Mouse (Mus musculus) heart, embryonic 15.5 days (tissue): ENCODE measurements around the gene Gm20721. TPM values are rescaled to one million over a fixed set of nuclear protein-coding genes. Genes with fewer than 3 reads are reported as not detected.

Experiments used
- ATAC-seq: fragments of 200-750 bp; cut with Nextera tagmentation; replicated peaks from 2 replicates; pipeline ENCODE4 v1.8.0; 2017; ENCODE audit warnings: low read depth, moderate TSS enrichment; ENCODE audit not compliant: insufficient number of reproducible peaks, insufficient read depth, low FRiP score
- H3K27ac ChIP-seq: fragments of 300-500 bp; sonication (generic); 2 replicates; pipeline ENCODE4 v1.5.1; 2015; ENCODE audit warnings: mild to moderate bottlenecking, inconsistent platforms
- H3K27me3 ChIP-seq: fragments of 300-500 bp; sonication (generic); 2 replicates; pipeline ENCODE4 v1.6.1; 2015; ENCODE audit warnings: inconsistent platforms
- H3K36me3 ChIP-seq: fragments of 300-500 bp; sonication (generic); 2 replicates; pipeline ENCODE4 v1.6.1; 2015; ENCODE audit warnings: mild to moderate bottlenecking, inconsistent platforms
- H3K4me1 ChIP-seq: fragments of 300-500 bp; sonication (generic); replicated peaks from 2 replicates; pipeline ENCODE4 v1.6.1; 2015; ENCODE audit warnings: inconsistent platforms
- H3K4me2 ChIP-seq: fragments of 300-500 bp; sonication (generic); 2 replicates; pipeline ENCODE4 v1.6.1; 2015; ENCODE audit warnings: inconsistent platforms, mild to moderate bottlenecking, moderate library complexity
- H3K4me3 ChIP-seq: fragments of 300-500 bp; sonication (generic); 2 replicates; pipeline ENCODE4 v1.5.1; 2015; ENCODE audit warnings: mild to moderate bottlenecking, inconsistent platforms
- H3K9ac ChIP-seq: fragments of 300-500 bp; sonication (generic); 2 replicates; pipeline ENCODE4 v1.6.1; 2015; ENCODE audit warnings: mild to moderate bottlenecking, inconsistent platforms
- H3K9me3 ChIP-seq: fragments of 300-500 bp; sonication (generic); replicated peaks from 2 replicates; pipeline ENCODE4 v1.6.1; 2016; ENCODE audit warnings: inconsistent platforms
- WGBS: fragments of 180-500 bp; shearing (Covaris S2); methylation state at CpG from one replicate; pipeline ENCODE4 v1.1.7; 2015; ENCODE audit warnings: mixed read lengths; 5-methylcytosine and 5-hydroxymethylcytosine counted together
- polyA plus RNA-seq: library from polyadenylated mRNA; unstranded; fragments of >200 nt; fragmentation: Nextera tagmentation; extraction: Ambion mirVana; gene quantifications from 2 replicates; pipeline ENCODE4 v1.2.1, GENCODE M21; 2015

Gene Gm20721
- polyA plus RNA-seq, 1 experiment from 2014 or later: 17.1 TPM

- H3K9ac ChIP-seq: no peak overlapping the region
These were observed 49.4 kb downstream of the Gm20721 start for GRCm38 (mm10) chr2:174297086-174297571.

GRCm38 (mm10) chr2:174295900-174296465 is 50.5 kb downstream of the Gm20721 start:
- ATAC-seq: no peak
- Histone ChIP-seq H3K36me3 (no peaks in the 10 kb centered on the region), H3K27ac (peak overlapping the region; percentile 21; the same call in 1 of the 2 replicates), H3K4me1 (peaks cover 53% of the 10 kb centered on the region), H3K4me2 (peak overlapping the region; percentile 69), H3K9ac (peak overlapping the region; percentile 18; the same call in 1 of the 2 replicates), H3K27me3 (peaks cover 39% of the 10 kb centered on the region), H3K4me3 (peak overlapping the region; percentile 59), H3K9me3 (peaks cover 18% of the 10 kb centered on the region)
- WGBS: 50% methylated on average over 29 of the region's 29 CpGs

More at GRCm38 (mm10) chr2:174297086-174297571, 49.4 kb downstream of the Gm20721 start:
- Histone ChIP-seq H3K4me2 (peak overlapping the region; percentile 69), H3K4me3 (peak overlapping the region; percentile 59), H3K27me3 (peaks cover 40% of the 10 kb centered on the region), H3K9me3 (peaks cover 18% of the 10 kb centered on the region), H3K36me3 (no peaks in the 10 kb centered on the region), H3K27ac (no peak overlapping the region), H3K4me1 (peaks cover 46% of the 10 kb centered on the region)
- WGBS: 51% methylated on average over 29 of the region's 29 CpGs
- ATAC-seq: no peak

- WGBS: 58% methylated on average over 36 of the region's 36 CpGs
- Histone ChIP-seq H3K9ac (peak overlapping the region; percentile 67), H3K4me2 (peak overlapping the region; percentile 69), H3K4me3 (peak overlapping the region; percentile 59), H3K27me3 (peaks cover 34% of the 10 kb centered on the region), H3K27ac (peak overlapping the region; percentile 71), H3K9me3 (peaks cover 18% of the 10 kb centered on the region), H3K36me3 (no peaks in the 10 kb centered on the region), H3K4me1 (peaks cover 55% of the 10 kb centered on the region)
- peak; percentile 84 for ATAC-seq
These were observed 51.2 kb downstream of the Gm20721 start for GRCm38 (mm10) chr2:174295175-174295899.

- H3K9me3 ChIP-seq: peaks cover 13% of the 10 kb centered on the region
- H3K4me1 ChIP-seq: peaks cover 49% of the 10 kb centered on the region
- H3K9ac ChIP-seq: peak overlapping the region; percentile 67
These were observed 52.1 kb downstream of the Gm20721 start for GRCm38 (mm10) chr2:174294457-174294856.

GRCm38 (mm10) chr2:174291662-174292030 is 54.9 kb downstream of the Gm20721 start:
- Histone ChIP-seq H3K4me1 (peaks cover 28% of the 10 kb centered on the region), H3K4me3 (0 out of 2 replicates have a peak overlapping the region, but pooled peaks have one; percentile 1), H3K4me2 (peak overlapping the region; percentile 56), H3K27ac (0 out of 2 replicates have a peak overlapping the region, but pooled peaks have one; percentile 3), H3K27me3 (peaks cover 22% of the 10 kb centered on the region), H3K36me3 (peaks cover 7% of the 10 kb centered on the region; the same call in 1 of the 2 replicates), H3K9me3 (0 out of 2 replicates have a peak, but pooled peaks cover 3% of the 10 kb centered on the region), H3K9ac (0 out of 2 replicates have a peak overlapping the region, but pooled peaks have one; percentile 8)
- 54% methylated on average over 2 of the region's 2 CpGs for WGBS
- no peak for ATAC-seq

More at GRCm38 (mm10) chr2:174294457-174294856, 52.1 kb downstream of the Gm20721 start:
- Histone ChIP-seq H3K36me3 (no peaks in the 10 kb centered on the region), H3K4me3 (peak overlapping the region; percentile 59), H3K27me3 (peaks cover 26% of the 10 kb centered on the region), H3K4me2 (peak overlapping the region; percentile 69), H3K27ac (peak overlapping the region; percentile 71)
- ATAC-seq: no peak
- 44% methylated on average over 8 of the region's 8 CpGs for WGBS

- 0 out of 2 replicates have a peak overlapping the region, but pooled peaks have one; percentile 3 for H3K27ac ChIP-seq
These were observed 55.4 kb downstream of the Gm20721 start for GRCm38 (mm10) chr2:174291029-174291661.

GRCm38 (mm10) chr2:174288673-174289430 is 57.7 kb downstream of the Gm20721 start:
- Histone ChIP-seq H3K4me3 (no peak overlapping the region), H3K4me1 (peaks cover 26% of the 10 kb centered on the region), H3K9me3 (0 out of 2 replicates have a peak, but pooled peaks cover 4% of the 10 kb centered on the region), H3K4me2 (no peak overlapping the region), H3K27me3 (peaks cover 47% of the 10 kb centered on the region), H3K36me3 (peaks cover 34% of the 10 kb centered on the region), H3K27ac (no peak overlapping the region), H3K9ac (no peak overlapping the region)
- WGBS: 55% methylated on average over 12 of the region's 12 CpGs
- ATAC-seq: no peak

More at GRCm38 (mm10) chr2:174291029-174291661, 55.4 kb downstream of the Gm20721 start:
- peak overlapping the region; percentile 56 for H3K4me2 ChIP-seq
- WGBS: 66% methylated on average over 8 of the region's 8 CpGs
- H3K36me3 ChIP-seq: peaks cover 11% of the 10 kb centered on the region
- ATAC-seq: no peak
- H3K27me3 ChIP-seq: peaks cover 27% of the 10 kb centered on the region
- H3K9ac ChIP-seq: 0 out of 2 replicates have a peak overlapping the region, but pooled peaks have one; percentile 8
- H3K4me1 ChIP-seq: peaks cover 25% of the 10 kb centered on the region
- H3K9me3 ChIP-seq: 0 out of 2 replicates have a peak, but pooled peaks cover under 1% of the 10 kb centered on the region
- no peak overlapping the region for H3K4me3 ChIP-seq

- Histone ChIP-seq H3K27me3 (peaks cover 50% of the 10 kb centered on the region), H3K4me2 (no peak overlapping the region), H3K27ac (no peak overlapping the region), H3K9ac (no peak overlapping the region), H3K4me1 (peaks cover 20% of the 10 kb centered on the region), H3K4me3 (no peak overlapping the region), H3K9me3 (0 out of 2 replicates have a peak, but pooled peaks cover 4% of the 10 kb centered on the region), H3K36me3 (peaks cover 40% of the 10 kb centered on the region)
- WGBS: 38% methylated on average over 7 of the region's 7 CpGs
- no peak for ATAC-seq
These were observed 58.6 kb downstream of the Gm20721 start for GRCm38 (mm10) chr2:174287921-174288320.

GRCm38 (mm10) chr2:174285921-174286470 is 60.5 kb downstream of the Gm20721 start:
- Histone ChIP-seq H3K4me3 (peak overlapping the region; percentile 34), H3K9ac (no peak overlapping the region), H3K4me2 (no peak overlapping the region), H3K4me1 (peaks cover 6% of the 10 kb centered on the region; the same call in 1 of the 2 replicates), H3K9me3 (0 out of 2 replicates have a peak, but pooled peaks cover 4% of the 10 kb centered on the region), H3K36me3 (peaks cover 47% of the 10 kb centered on the region), H3K27ac (no peak overlapping the region), H3K27me3 (peaks cover 57% of the 10 kb centered on the region)
- no peak for ATAC-seq
- 50% methylated on average over 34 of the region's 34 CpGs for WGBS

GRCm38 (mm10) chr2:174284807-174285457 is 61.6 kb downstream of the Gm20721 start:
- peaks cover 57% of the 10 kb centered on the region for H3K27me3 ChIP-seq
- no peak for ATAC-seq
- peak overlapping the region; percentile 52 for H3K4me2 ChIP-seq
- peak overlapping the region; percentile 34 for H3K4me3 ChIP-seq
- 0 out of 2 replicates have a peak, but pooled peaks cover 4% of the 10 kb centered on the region for H3K9me3 ChIP-seq
- no peak overlapping the region for H3K27ac ChIP-seq
- H3K9ac ChIP-seq: no peak overlapping the region
- 0 out of 2 replicates have a peak, but pooled peaks cover 2% of the 10 kb centered on the region for H3K4me1 ChIP-seq
- 47% methylated on average over 58 of the region's 58 CpGs for WGBS
- peaks cover 47% of the 10 kb centered on the region for H3K36me3 ChIP-seq
